Mouse (Mus musculus) stomach, embryonic 16.5 days (tissue): ENCODE data around the gene Gabbr2. TPM values are rescaled to one million over a fixed set of nuclear protein-coding genes. Genes with fewer than 3 reads are reported as not detected.

Experiments used
- ATAC-seq: fragments of 200-750 bp; cut with Nextera tagmentation; 2 replicates; pipeline ENCODE4 v1.8.0; 2017; ENCODE audit warnings: moderate number of reproducible peaks, moderate TSS enrichment; ENCODE audit not compliant: insufficient read depth, low FRiP score
- H3K27ac ChIP-seq: fragments of 300-500 bp; sonication (generic); 2 replicates; pipeline ENCODE4 v1.5.1; 2014; ENCODE audit warnings: low read length
- H3K27me3 ChIP-seq: fragments of 300-500 bp; sonication (generic); 2 replicates; pipeline ENCODE4 v1.6.1; 2014; ENCODE audit warnings: low read length, control low read depth, mixed read lengths; ENCODE audit not compliant: control insufficient read depth, insufficient read depth
- H3K36me3 ChIP-seq: fragments of 300-500 bp; sonication (generic); 2 replicates; pipeline ENCODE4 v1.6.1; 2014; ENCODE audit warnings: low read length; ENCODE audit not compliant: control insufficient read depth, insufficient read depth
- H3K4me1 ChIP-seq: fragments of 300-500 bp; sonication (generic); 2 replicates; pipeline ENCODE4 v1.6.1; 2014; ENCODE audit warnings: low read length, control low read depth, mixed read lengths; ENCODE audit not compliant: control insufficient read depth, insufficient read depth
- H3K4me2 ChIP-seq: fragments of 300-500 bp; sonication (generic); 2 replicates; pipeline ENCODE4 v1.6.1; 2014; ENCODE audit warnings: low read depth, low read length, mixed read lengths
- H3K4me3 ChIP-seq: fragments of 300-500 bp; sonication (generic); replicated peaks from 2 replicates; pipeline ENCODE4 v1.5.1; 2014; ENCODE audit warnings: mild to moderate bottlenecking, low read length
- H3K9ac ChIP-seq: fragments of 300-500 bp; sonication (generic); 2 replicates; pipeline ENCODE4 v1.6.1; 2014; ENCODE audit warnings: low read length
- H3K9me3 ChIP-seq: fragments of 300-500 bp; sonication (generic); replicated peaks from 2 replicates; pipeline ENCODE4 v1.6.1; 2016; ENCODE audit warnings: low read length, control low read depth; ENCODE audit not compliant: control insufficient read depth
- whole genome bisulfite sequencing: fragments of 180-500 bp; shearing (Covaris S2); extraction: QIAGEN DNeasy Blood & Tissue Kit; methylation state at CpG from one replicate; pipeline ENCODE4 v1.1.7; 2014; 5-methylcytosine and 5-hydroxymethylcytosine counted together
- polyA plus RNA-seq: library from polyadenylated mRNA; unstranded; fragments of >200 nt; fragmentation: Nextera tagmentation; extraction: Ambion mirVana; gene quantifications from 2 replicates; pipeline ENCODE4 v1.2.1, GENCODE M21; 2015

Gene Gabbr2
- polyA plus RNA-seq, 1 experiment from 2014 or later: 0.10 TPM

GRCm38 (mm10) chr4:46856145-46856544, 135.5 kb downstream of the Gabbr2 start:
- Histone ChIP-seq H3K27me3 (no peaks in the 10 kb centered on the region), H3K9ac (no peak overlapping the region), H3K4me2 (no peak overlapping the region), H3K27ac (no peak overlapping the region), H3K36me3 (no peaks in the 10 kb centered on the region), H3K4me1 (no peaks in the 10 kb centered on the region; the same call in 1 of the 2 replicates), H3K4me3 (no peak overlapping the region), H3K9me3 (no peaks in the 10 kb centered on the region)
- ATAC-seq: no peak
- 92% methylated on average over 8 of the region's 8 CpGs for WGBS

- Histone ChIP-seq H3K9ac (no peak overlapping the region), H3K4me2 (no peak overlapping the region), H3K27ac (no peak overlapping the region), H3K4me1 (no peaks in the 10 kb centered on the region; the same call in 1 of the 2 replicates), H3K9me3 (no peaks in the 10 kb centered on the region), H3K4me3 (no peak overlapping the region), H3K27me3 (no peaks in the 10 kb centered on the region), H3K36me3 (no peaks in the 10 kb centered on the region)
- no peak for ATAC-seq
- WGBS: 67% methylated on average over 23 of the region's 23 CpGs
Observed at GRCm38 (mm10) chr4:46854686-46855385, 136.8 kb downstream of the Gabbr2 start.

- Histone ChIP-seq H3K9me3 (no peaks in the 10 kb centered on the region), H3K27me3 (no peaks in the 10 kb centered on the region)
- 65% methylated on average over 12 of the region's 12 CpGs for whole genome bisulfite sequencing
Observed at GRCm38 (mm10) chr4:46853852-46854460, 137.7 kb downstream of the Gabbr2 start.

GRCm38 (mm10) chr4:46847745-46848144, 143.9 kb downstream of the Gabbr2 start:
- Histone ChIP-seq H3K9me3 (no peaks in the 10 kb centered on the region), H3K27ac (no peak overlapping the region), H3K4me3 (no peak overlapping the region), H3K36me3 (no peaks in the 10 kb centered on the region), H3K27me3 (no peaks in the 10 kb centered on the region), H3K4me2 (no peak overlapping the region), H3K4me1 (no peaks in the 10 kb centered on the region), H3K9ac (no peak overlapping the region)
- no peak for ATAC-seq

More at GRCm38 (mm10) chr4:46853852-46854460, 137.7 kb downstream of the Gabbr2 start:
- H3K4me1 ChIP-seq: no peaks in the 10 kb centered on the region; the same call in 1 of the 2 replicates
- no peak overlapping the region for H3K4me2 ChIP-seq
- H3K27ac ChIP-seq: no peak overlapping the region
- H3K9ac ChIP-seq: no peak overlapping the region
- no peak overlapping the region for H3K4me3 ChIP-seq
- no peaks in the 10 kb centered on the region for H3K36me3 ChIP-seq
- ATAC-seq: peak; percentile 76; the same call in 1 of the 2 replicates

GRCm38 (mm10) chr4:46846396-46846795, 145.3 kb downstream of the Gabbr2 start:
- no peak for ATAC-seq
- WGBS: 96% methylated on average over 10 of the region's 10 CpGs
- Histone ChIP-seq H3K27me3 (no peaks in the 10 kb centered on the region), H3K9me3 (no peaks in the 10 kb centered on the region), H3K4me3 (no peak overlapping the region), H3K4me1 (no peaks in the 10 kb centered on the region), H3K9ac (no peak overlapping the region), H3K4me2 (no peak overlapping the region), H3K27ac (no peak overlapping the region), H3K36me3 (no peaks in the 10 kb centered on the region)

GRCm38 (mm10) chr4:46844982-46845643, 146.6 kb downstream of the Gabbr2 start:
- no peak for ATAC-seq

GRCm38 (mm10) chr4:46844567-46844966, 147.1 kb downstream of the Gabbr2 start:
- Histone ChIP-seq H3K36me3 (no peaks in the 10 kb centered on the region), H3K9me3 (no peaks in the 10 kb centered on the region), H3K9ac (no peak overlapping the region), H3K27me3 (no peaks in the 10 kb centered on the region), H3K4me3 (no peak overlapping the region), H3K27ac (no peak overlapping the region), H3K4me1 (no peaks in the 10 kb centered on the region), H3K4me2 (no peak overlapping the region)
- ATAC-seq: no peak
- 83% methylated on average over 5 of the region's 5 CpGs for WGBS

More at GRCm38 (mm10) chr4:46844982-46845643, 146.6 kb downstream of the Gabbr2 start:
- Histone ChIP-seq H3K4me3 (no peak overlapping the region), H3K9ac (no peak overlapping the region), H3K36me3 (no peaks in the 10 kb centered on the region), H3K27ac (no peak overlapping the region), H3K27me3 (no peaks in the 10 kb centered on the region), H3K4me1 (no peaks in the 10 kb centered on the region), H3K4me2 (no peak overlapping the region), H3K9me3 (no peaks in the 10 kb centered on the region)
- 72% methylated on average over 6 of the region's 6 CpGs for WGBS

GRCm38 (mm10) chr4:46842596-46842995, 149.1 kb downstream of the Gabbr2 start:
- no peak overlapping the region for H3K9ac ChIP-seq
- 87% methylated on average over 7 of the region's 7 CpGs for WGBS
- H3K4me2 ChIP-seq: no peak overlapping the region
- no peaks in the 10 kb centered on the region for H3K9me3 ChIP-seq
- H3K4me3 ChIP-seq: no peak overlapping the region
- H3K36me3 ChIP-seq: no peaks in the 10 kb centered on the region
- ATAC-seq: no peak
- no peaks in the 10 kb centered on the region for H3K4me1 ChIP-seq
- H3K27ac ChIP-seq: no peak overlapping the region
- no peaks in the 10 kb centered on the region for H3K27me3 ChIP-seq

GRCm38 (mm10) chr4:46840146-46840545, 151.5 kb downstream of the Gabbr2 start:
- 71% methylated on average over 6 of the region's 6 CpGs for WGBS
- no peak overlapping the region for H3K4me2 ChIP-seq

More at GRCm38 (mm10) chr4:46840146-46840545, 151.5 kb downstream of the Gabbr2 start:
- Histone ChIP-seq H3K4me1 (no peaks in the 10 kb centered on the region), H3K9ac (no peak overlapping the region), H3K27me3 (no peaks in the 10 kb centered on the region), H3K9me3 (no peaks in the 10 kb centered on the region), H3K36me3 (no peaks in the 10 kb centered on the region), H3K4me3 (no peak overlapping the region), H3K27ac (no peak overlapping the region)
- ATAC-seq: no peak
